Mouse (Mus musculus) stomach, postnatal 0 days (tissue): Measurements from ENCODE around the gene Il27ra. TPM values are rescaled to one million over a fixed set of nuclear protein-coding genes. Genes with fewer than 3 reads are reported as not detected.
"Not testable (repeated sequence)": the region's sequence is repeated elsewhere in the genome, so short reads cannot be mapped to it uniquely, and the experiment has no call there.

Experiments
- ATAC-seq: fragments of 200-750 bp; cut with Nextera tagmentation; 2 replicates; pipeline ENCODE4 v1.8.0; 2017; ENCODE audit not compliant: low FRiP score, low TSS enrichment
- DNase-seq: peaks from one replicate; pipeline ENCODE4 v3.0.0-alpha.2; 2016; ENCODE audit warnings: low spot score
- H3K27ac ChIP-seq: fragments of 300-500 bp; sonication (generic); replicated peaks from 2 replicates; pipeline ENCODE4 v1.5.1; 2014; ENCODE audit warnings: mild to moderate bottlenecking, control low read depth
- H3K27me3 ChIP-seq: fragments of 300-500 bp; sonication (generic); 2 replicates; pipeline ENCODE4 v1.6.1; 2014; ENCODE audit warnings: low read length; ENCODE audit not compliant: control insufficient read depth, insufficient read depth
- H3K36me3 ChIP-seq: fragments of 300-500 bp; sonication (generic); 2 replicates; pipeline ENCODE4 v1.6.1; 2014; ENCODE audit warnings: low read length, mixed read lengths; ENCODE audit not compliant: control insufficient read depth, insufficient read depth
- H3K4me1 ChIP-seq: fragments of 300-500 bp; sonication (generic); replicated peaks from 2 replicates; pipeline ENCODE4 v1.6.1; 2014; ENCODE audit warnings: antibody characterized with exemption; ENCODE audit not compliant: control insufficient read depth, insufficient read depth
- H3K4me2 ChIP-seq: fragments of 300-500 bp; sonication (generic); replicated peaks from 2 replicates; pipeline ENCODE4 v1.6.1; 2014; ENCODE audit warnings: low read depth, mild to moderate bottlenecking, control low read depth, moderate library complexity
- H3K4me3 ChIP-seq: fragments of 300-500 bp; sonication (generic); 2 replicates; pipeline ENCODE4 v1.5.1; 2014; ENCODE audit warnings: low read depth, low read length, control low read depth
- H3K9ac ChIP-seq: fragments of 300-500 bp; sonication (generic); 2 replicates; pipeline ENCODE4 v1.6.1; 2014; ENCODE audit warnings: mild to moderate bottlenecking, low read length, control low read depth, mixed read lengths
- H3K9me3 ChIP-seq: fragments of 300-500 bp; sonication (generic); 2 replicates; pipeline ENCODE4 v1.6.1; 2016; ENCODE audit warnings: low read length; ENCODE audit not compliant: control insufficient read depth
- CTCF ChIP-seq: IDR thresholded peaks from 2 replicates; pipeline ENCODE4 v1.5.1; 2016; ENCODE audit warnings: antibody characterized with exemption, low read depth, mild to moderate bottlenecking, moderate library complexity
- EP300 ChIP-seq: optimal IDR thresholded peaks from 2 replicates; pipeline ENCODE3; 2016; ENCODE audit warnings: antibody characterized with exemption
- WGBS: fragments of 180-500 bp; shearing (Covaris S2); extraction: QIAGEN DNeasy Blood & Tissue Kit; methylation state at CpG from one replicate; pipeline ENCODE4 v1.1.7; 2014; 5-methylcytosine and 5-hydroxymethylcytosine counted together
- microRNA counts: library from miRNA; unstranded; fragments of <30 nt; microRNA quantifications from one replicate; lab custom pipeline; 2015
- microRNA-seq: library from miRNA; unstranded; fragments of <30 nt; microRNA quantifications from one replicate; pipeline ENCODE4, GENCODE M21; 2016
- polyA plus RNA-seq: library from polyadenylated mRNA; unstranded; fragments of >200 nt; fragmentation: Nextera tagmentation; extraction: Ambion mirVana; gene quantifications from 2 replicates; pipeline ENCODE4 v1.2.1, GENCODE M21; 2015

The Il27ra gene
- polyA plus RNA-seq, 1 experiment from 2014 or later, result 0.40 TPM

- H3K4me3 ChIP-seq, ATAC-seq, DNase-seq, H3K4me1 ChIP-seq, H3K27me3 ChIP-seq, H3K9me3 ChIP-seq, H3K9ac ChIP-seq, H3K4me2 ChIP-seq, H3K27ac ChIP-seq: not testable (repeated sequence)
- H3K36me3 ChIP-seq, result peaks cover 22% of the 10 kb centered on the region
- peak; percentile 46 for TF ChIP-seq CTCF
- WGBS, result 95% methylated on average over 2 of the region's 2 CpGs
Observed at GRCm38 (mm10) chr8:83983222-83983621, 59.2 kb downstream of the Il27ra start.

DNA sequence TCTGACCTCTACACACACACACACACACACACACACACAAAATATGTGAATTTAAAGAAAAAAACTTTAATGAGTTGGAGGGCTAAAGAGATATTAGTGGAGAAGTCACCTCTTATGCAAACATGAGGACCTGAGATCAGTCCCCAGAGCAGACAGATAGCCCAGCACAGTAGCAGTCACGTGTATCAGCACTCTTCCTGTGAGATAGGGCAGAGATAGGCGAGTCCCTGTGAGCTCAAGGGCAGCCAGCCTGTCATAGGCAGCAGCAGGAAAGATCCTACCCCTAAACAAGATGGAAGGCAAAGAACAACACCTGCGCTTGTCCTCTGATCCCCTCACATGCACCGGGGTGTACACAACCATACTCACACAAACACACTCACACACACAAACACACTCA, 59.9 kb downstream of the Il27ra start:
- H3K4me1 ChIP-seq, result no peaks in the 10 kb centered on the region; the same call in 1 of the 2 replicates
- no peak for ATAC-seq
- WGBS, result 90% methylated on average over 4 of the region's 4 CpGs

DNA sequence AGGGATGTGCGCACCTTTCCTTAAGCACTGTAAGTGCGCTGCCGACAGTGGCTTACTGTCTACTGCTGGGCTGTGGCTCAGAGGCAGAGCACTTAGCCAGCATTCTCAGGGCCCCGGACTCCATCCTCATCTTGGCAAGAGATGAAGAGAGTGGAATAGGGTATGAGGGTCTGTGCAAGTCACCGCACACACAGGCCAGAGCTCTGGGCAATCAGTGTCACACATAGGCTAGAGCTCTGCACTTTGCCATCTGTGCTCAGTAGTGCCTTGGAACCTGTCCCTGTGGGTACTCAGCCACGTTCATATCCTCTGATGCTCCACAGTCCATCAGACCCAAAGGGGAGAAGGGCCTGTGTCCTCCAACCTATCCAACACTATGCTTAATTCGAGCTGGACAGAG, 60.9 kb downstream of the Il27ra start:
- Histone ChIP-seq H3K4me1 (no peaks in the 10 kb centered on the region; the same call in 1 of the 2 replicates), H3K4me2 (no peak overlapping the region), H3K36me3 (peaks cover 13% of the 10 kb centered on the region; the same call in 1 of the 2 replicates), H3K9ac (no peak overlapping the region), H3K27me3 (no peaks in the 10 kb centered on the region), H3K4me3 (no peak overlapping the region), H3K27ac (no peak overlapping the region), H3K9me3 (no peaks in the 10 kb centered on the region)
- ATAC-seq (no peak), DNase-seq (no peak)
- TF ChIP-seq EP300 (no peak), CTCF (no peak)
- 94% methylated on average over 7 of the region's 7 CpGs for WGBS

More for the DNA sequence above, 59.9 kb downstream of the Il27ra start:
- no peak overlapping the region for H3K9ac ChIP-seq
- no peak overlapping the region for H3K4me3 ChIP-seq
- peaks cover 19% of the 10 kb centered on the region; the same call in 1 of the 2 replicates for H3K36me3 ChIP-seq
- H3K9me3 ChIP-seq, result no peaks in the 10 kb centered on the region
- H3K4me2 ChIP-seq, result no peak overlapping the region
- no peaks in the 10 kb centered on the region for H3K27me3 ChIP-seq
- no peak for DNase-seq
- no peak overlapping the region for H3K27ac ChIP-seq
- no peak for TF ChIP-seq CTCF
- no peak for TF ChIP-seq EP300

DNA sequence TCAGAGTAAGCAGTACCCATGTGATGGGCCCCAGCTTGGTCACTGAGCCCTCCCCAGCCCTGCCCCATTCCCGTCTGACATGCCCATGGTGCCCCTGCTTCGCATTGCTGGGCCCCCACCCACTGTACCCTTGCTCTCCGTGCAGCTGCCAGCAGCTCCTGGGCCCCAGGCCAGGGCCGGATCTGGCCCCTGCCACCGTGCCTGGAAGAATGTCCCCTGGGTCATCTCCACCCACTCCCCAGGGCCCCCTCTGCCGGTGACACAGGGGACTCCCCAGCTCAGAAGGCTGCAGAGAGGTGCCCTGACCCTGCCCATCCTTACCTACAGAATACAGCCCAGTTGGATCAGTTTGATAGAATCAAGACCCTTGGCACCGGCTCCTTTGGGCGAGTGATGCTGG, 61.5 kb downstream of the Il27ra start:
- ATAC-seq, result no peak
- no peaks in the 10 kb centered on the region for H3K27me3 ChIP-seq
- H3K4me2 ChIP-seq, result no peak overlapping the region
- H3K4me1 ChIP-seq, result no peaks in the 10 kb centered on the region; the same call in 1 of the 2 replicates
- no peak overlapping the region for H3K9ac ChIP-seq
- TF ChIP-seq EP300 (no peak), CTCF (0 out of 2 replicates have a peak, but pooled peaks have one; percentile 4)
- peaks cover 13% of the 10 kb centered on the region; the same call in 1 of the 2 replicates for H3K36me3 ChIP-seq
- H3K9me3 ChIP-seq, result no peaks in the 10 kb centered on the region
- 68% methylated on average over 8 of the region's 8 CpGs for WGBS
- no peak overlapping the region for H3K4me3 ChIP-seq
- no peak overlapping the region for H3K27ac ChIP-seq
- no peak for DNase-seq

MicroRNAs within 50 kb of the gene (microRNA counts, 519-probe panel; counts per million panel counts)
- microRNA mmu-miR-1199 (lab: Ali Mortazavi, UCI) (not detected), microRNA mmu-miR-709 (lab: Ali Mortazavi, UCI) (not detected)

Small RNAs within 50 kb of the gene (microRNA-seq; reads per million reads assigned to microRNA genes)
- gene Mir1199 (1.6 reads per million), gene Mir709 (not detected), gene Mir8111 (2.6 reads per million)

Other genes starting within 250 kb of the Il27ra start
- gene Adgrl1, start 142.5 kb downstream of the Il27ra start, polyA plus RNA-seq, result 6.5 and 7.5 TPM in 2 replicates
- gene Gm10644, start 87.4 kb downstream of the Il27ra start, polyA plus RNA-seq, result 0.11 and 0.13 TPM in 2 replicates
- 14.1 and 16.6 TPM in 2 replicates for gene Asf1b, start 87.1 kb downstream of the Il27ra start, polyA plus RNA-seq
- gene Prkaca, start 69.6 kb downstream of the Il27ra start, polyA plus RNA-seq, result 62.4 and 63.1 TPM in 2 replicates
- 4.2 and 4.5 TPM in 2 replicates for gene Samd1, start 44.9 kb downstream of the Il27ra start, polyA plus RNA-seq
- gene 1700067K01Rik, start 41.1 kb downstream of the Il27ra start, polyA plus RNA-seq, result 0.36 and 0.38 TPM in 2 replicates
- 5.8 and 6.1 TPM in 2 replicates for gene 2210011C24Rik, start 30.4 kb downstream of the Il27ra start, polyA plus RNA-seq
- 0.96 and 1.3 TPM in 2 replicates for gene Palm3, start 21.1 kb downstream of the Il27ra start, polyA plus RNA-seq
- 0.17 TPM in 1 of 2 replicates, not detected in the other for gene Rln3, start 2.4 kb upstream of the Il27ra start, polyA plus RNA-seq
- gene Gm10643, start 22.5 kb upstream of the Il27ra start, polyA plus RNA-seq, result 0.96 and 1.2 TPM in 2 replicates
- 2.7 and 3.0 TPM in 2 replicates for gene Rfx1, start 24.2 kb upstream of the Il27ra start, polyA plus RNA-seq
- gene Dcaf15, start 62.2 kb upstream of the Il27ra start, polyA plus RNA-seq, result 4.1 and 4.4 TPM in 2 replicates
- gene Podnl1, start 83.4 kb upstream of the Il27ra start, polyA plus RNA-seq, result 0.11 and 0.21 TPM in 2 replicates
- 15.8 and 17.5 TPM in 2 replicates for gene Cc2d1a, start 105.3 kb upstream of the Il27ra start, polyA plus RNA-seq
- 0.28 and 0.40 TPM in 2 replicates for gene 4930432K21Rik, start 105.4 kb upstream of the Il27ra start, polyA plus RNA-seq
- gene Nanos3, start 142.6 kb upstream of the Il27ra start, polyA plus RNA-seq, result 2.0 and 4.4 TPM in 2 replicates
- 8.0 and 9.7 TPM in 2 replicates for gene Zswim4, start 194.5 kb upstream of the Il27ra start, polyA plus RNA-seq
- gene D8Ertd738e, start 207.1 kb upstream of the Il27ra start, polyA plus RNA-seq, result 299 and 309 TPM in 2 replicates
- 61.7 and 62.7 TPM in 2 replicates for gene Mri1, start 214.7 kb upstream of the Il27ra start, polyA plus RNA-seq
- 10.1 and 10.4 TPM in 2 replicates for gene Ccdc130, start 227.8 kb upstream of the Il27ra start, polyA plus RNA-seq